Mouse (Mus musculus): Measurements from ENCODE around the gene Hoxc5.

Gene Hoxc5

GRCm38 (mm10) chr15:102967312-102967510 is at the start of gene Hoxc5:
Hoxc5 (plus strand) TSS chr15:102967443.
- no peak for DNase-seq (ENCODE audit: low spot score)

- no peak for DNase-seq (ENCODE audit: low spot score)
Measured at GRCm38 (mm10) chr15:102917972-102918572, 49.2 kb upstream of the Hoxc5 start.

DNA sequence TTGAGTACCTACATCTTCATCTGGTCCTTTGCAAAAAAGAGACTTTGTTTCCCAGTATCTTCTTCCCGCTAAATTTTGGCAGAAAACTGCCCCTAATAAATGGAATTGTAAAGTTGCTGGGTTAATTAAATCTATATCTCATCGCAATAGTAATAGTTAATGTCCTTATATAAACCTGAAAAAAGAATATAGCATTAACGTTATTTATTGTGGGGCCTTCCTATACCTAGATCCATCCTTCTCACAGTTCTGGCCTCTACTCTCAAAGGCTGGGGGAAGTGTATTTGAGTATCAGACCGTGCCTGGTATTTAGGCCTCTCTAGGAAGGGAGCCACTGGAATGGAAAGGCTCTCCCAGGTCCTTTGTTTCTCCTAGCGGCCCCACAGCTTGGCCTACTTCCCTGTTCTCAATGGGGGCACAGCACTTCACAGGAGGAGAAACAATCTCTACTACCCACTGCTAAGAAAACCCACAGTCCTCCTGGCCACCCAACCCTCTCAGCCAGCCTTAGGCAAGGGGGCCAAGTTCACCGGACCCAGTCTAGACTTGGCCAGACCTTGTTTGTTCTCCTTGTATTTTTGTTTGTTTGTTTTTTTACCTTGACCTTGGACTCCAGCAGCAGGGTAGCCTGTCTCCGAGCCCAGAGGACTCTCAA is 48.5 kb upstream of the Hoxc5 start:
- no peak for DNase-seq (ENCODE audit: low spot score)

DNA sequence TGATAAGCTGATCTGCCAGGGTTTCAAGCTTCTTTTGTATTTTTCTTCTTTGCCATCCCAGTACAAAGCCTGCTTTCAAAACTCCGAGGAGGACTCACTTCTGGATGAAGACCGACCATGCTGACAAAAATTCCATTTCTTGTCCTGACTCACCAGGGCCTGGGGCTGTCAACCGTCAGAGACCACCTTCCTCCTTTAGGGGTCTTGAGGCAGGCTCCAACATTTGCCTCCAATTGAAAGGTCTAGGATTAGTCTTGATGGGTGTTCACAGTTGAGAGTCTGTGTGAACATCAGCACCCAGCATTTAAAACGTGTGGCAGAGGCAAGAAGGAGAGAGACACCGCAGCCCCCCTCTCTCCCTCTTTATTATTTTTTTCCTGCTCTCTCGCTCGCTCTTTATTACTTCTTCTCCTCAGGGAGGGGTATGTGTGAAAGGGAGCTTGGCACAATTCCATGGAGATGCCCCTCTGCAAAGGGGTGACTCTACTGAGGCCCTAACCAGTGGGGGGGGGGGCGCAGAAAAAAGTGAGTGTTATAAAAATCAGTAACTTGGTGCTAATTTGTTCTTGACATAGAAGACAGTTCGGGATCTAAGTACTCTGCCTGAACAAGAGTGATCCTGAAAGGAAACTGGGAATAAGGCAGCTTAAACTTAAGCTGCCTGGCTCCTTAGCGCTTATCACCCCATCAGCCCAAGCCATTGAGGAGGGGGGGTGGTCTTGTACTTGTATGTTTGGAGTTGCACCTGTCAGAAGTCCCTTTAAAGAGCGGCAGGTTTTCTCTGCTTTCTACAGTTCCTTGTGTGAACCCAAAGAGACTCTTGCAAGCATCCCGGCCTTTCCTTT is 47.7 kb upstream of the Hoxc5 start:
- DNase-seq (ENCODE audit: low spot score) = no peak

DNA sequence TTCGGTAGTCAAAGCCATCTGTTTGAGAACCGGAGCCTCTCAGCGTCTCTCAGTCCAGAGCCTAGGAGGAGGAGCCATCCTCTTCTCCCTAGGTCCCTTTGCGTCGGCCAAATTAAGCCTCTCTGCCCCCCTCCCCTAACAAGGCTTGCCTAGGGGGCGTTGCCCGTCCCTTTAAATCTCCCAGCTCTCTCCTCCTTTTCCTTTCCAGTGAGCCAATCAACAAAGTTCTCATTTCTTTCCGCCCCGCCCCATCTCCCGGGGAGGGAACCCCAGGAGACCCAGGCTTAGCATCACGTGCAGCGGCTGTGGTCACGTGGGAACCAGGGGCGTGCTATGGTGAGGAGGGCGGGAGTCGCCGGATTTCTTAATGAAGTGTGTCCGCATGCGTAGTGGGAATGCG is 46.6 kb upstream of the Hoxc5 start:
- DNase-seq (ENCODE audit: low spot score) = peak; percentile 51

DNA sequence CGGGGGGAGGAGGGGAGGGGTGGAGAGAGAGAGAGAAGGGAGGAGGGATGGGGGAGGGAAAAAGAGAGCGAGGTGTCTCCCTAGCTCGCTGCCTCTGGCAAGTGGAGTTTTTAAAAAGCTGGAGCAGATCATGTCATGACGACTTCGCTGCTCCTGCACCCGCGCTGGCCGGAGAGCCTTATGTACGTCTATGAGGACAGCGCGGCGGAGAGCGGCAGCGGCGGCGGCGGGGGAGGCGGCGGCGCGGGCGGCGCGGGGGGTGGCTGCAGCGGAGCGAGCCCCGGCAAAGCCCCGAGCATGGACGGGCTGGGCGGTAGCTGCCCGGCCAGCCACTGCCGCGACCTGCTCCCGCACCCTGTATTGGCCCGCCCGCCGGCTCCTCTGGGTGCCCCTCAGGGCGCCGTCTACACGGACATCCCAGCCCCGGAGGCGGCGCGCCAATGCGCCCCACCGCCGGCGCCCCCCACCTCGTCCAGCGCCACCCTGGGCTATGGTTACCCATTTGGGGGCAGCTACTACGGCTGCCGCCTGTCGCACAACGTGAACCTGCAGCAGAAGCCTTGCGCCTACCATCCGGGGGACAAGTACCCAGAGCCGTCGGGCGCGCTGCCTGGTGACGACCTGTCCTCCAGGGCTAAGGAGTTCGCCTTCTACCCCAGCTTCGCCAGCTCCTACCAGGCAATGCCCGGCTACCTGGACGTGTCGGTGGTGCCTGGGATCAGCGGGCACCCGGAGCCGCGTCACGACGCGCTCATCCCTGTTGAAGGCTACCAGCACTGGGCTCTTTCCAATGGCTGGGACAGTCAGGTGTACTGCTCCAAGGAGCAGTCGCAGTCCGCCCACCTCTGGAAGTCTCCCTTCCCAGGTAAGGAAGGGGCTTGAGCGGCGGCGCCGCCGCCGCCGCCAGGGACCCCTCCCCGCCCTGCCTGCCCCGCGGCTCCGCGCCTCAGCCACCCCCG is 45.9 kb upstream of the Hoxc5 start, which contains the start of gene Hoxc13:
Hoxc13 (plus strand) TSS at position 51 of the 959 bp plus-strand sequence.
- DNase-seq (ENCODE audit: low spot score) = no peak

GRCm38 (mm10) chr15:102922012-102922362 is 45.3 kb upstream of the Hoxc5 start:
- DNase-seq (ENCODE audit: low spot score) = peak; percentile 71

DNA sequence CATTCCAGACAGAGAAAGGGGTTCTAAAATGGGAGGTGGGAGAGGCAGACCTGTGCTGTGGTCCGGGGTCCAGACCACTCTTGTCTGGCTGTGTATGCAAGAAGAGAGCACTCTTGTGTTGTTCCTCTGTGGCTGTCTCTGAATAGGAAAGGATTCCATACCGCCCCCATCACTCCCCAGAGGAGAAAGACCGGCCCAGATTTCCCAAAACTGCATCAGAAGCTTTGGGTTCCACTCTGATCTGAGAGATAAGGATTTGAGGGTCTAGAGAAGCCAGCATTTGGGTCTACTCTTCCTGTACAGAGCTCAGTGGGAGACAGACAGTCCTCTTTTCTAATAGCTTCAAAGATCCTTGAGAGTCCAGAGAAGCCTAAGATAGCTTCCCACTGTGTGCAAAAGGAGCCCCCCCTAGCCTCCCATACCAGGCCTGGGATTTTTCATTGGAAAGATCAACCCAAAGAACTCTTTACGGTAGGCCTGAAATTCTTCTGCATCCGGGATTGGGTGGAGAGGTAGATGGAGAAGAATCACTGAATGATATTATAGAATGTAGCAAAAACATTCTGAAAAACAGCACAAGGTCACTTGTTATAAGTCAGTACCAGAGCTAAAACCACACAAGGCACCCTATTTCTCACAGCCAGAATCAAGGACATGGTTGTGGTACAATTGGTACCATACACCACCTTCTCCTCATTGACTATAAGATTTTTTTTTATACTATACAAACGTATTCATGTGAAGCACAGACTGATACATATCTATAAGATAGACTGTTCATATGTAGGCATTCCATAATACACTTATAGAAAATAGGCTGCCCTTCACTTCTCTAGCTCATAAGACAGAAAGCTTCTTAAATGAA is 44.4 kb upstream of the Hoxc5 start:
- DNase-seq (ENCODE audit: low spot score) = no peak

GRCm38 (mm10) chr15:102927032-102927645 is 40.1 kb upstream of the Hoxc5 start:
- no peak for DNase-seq (ENCODE audit: low spot score)

DNA sequence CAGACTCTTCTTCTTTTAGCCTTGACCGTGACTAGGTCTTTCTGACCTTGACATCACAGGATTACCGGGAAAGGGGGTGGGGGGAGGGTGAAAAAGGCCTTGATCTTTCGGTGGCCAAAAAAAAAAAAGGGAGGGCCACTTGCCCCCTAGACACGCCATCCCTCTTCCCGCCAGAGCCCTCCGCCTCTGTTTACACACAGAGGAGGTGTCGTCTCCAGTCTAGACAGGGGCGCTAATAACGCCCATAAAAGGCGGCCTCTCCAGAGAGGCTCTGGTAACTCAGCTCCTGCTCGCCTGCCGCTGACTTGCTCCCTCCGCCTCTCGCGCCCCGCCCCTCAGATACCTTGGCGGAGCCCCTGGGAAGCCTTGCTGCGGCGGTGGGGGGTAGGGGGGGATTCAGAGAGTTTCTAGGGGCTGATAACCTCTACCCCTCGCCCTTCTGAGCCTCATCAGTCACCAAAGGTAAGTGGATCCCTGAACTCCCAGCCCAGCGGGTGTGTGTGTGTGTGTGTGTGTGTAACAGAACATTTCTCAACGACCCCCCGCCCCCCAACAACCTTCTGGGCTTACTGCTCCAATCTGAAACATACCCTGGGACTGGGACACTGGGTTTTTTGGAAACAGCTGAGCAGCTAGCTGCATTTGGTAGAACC is 35.4 kb upstream of the Hoxc5 start:
- no peak for DNase-seq (ENCODE audit: low spot score)

DNA sequence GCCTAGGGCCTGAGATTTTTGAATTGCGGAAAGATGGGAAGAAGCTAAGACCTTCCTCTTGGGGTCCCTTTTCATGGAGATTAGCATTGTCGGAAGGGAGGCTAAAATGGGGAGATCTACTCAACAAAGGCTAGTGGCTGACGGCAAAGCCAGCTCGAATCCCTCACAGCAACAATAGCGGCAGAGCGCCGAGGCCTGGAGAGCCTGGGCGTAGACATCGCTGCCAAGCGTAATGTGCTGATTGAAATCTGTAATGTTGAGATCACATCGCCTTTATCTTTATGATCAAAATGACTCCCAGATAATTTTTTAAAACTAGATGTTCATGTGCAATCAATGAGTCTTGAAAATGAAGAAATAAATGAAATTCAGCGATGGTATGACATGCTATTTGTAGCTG is 32.8 kb upstream of the Hoxc5 start:
- no peak for DNase-seq (ENCODE audit: low spot score)

DNA sequence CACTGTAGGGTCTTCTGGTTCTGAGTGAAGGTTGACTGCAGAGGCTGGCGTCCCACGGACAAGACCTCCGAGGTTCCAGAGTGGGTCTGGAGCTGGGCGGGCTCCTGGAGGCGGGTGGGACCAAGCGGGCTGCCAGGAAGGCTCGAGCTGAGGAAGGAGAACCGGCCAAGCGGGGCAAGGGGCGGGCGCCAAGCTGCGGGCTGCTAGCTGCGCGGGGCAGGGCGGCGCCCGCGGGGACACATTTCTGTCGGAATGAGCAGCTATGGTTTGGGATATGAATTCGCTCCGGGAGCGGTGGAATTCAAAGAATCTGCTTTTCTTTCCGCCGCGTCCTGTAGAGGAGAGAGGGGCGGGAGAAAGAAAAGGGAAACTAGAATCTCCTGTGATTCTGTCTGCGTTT is 32.3 kb upstream of the Hoxc5 start:
- no peak for DNase-seq (ENCODE audit: low spot score)

DNA sequence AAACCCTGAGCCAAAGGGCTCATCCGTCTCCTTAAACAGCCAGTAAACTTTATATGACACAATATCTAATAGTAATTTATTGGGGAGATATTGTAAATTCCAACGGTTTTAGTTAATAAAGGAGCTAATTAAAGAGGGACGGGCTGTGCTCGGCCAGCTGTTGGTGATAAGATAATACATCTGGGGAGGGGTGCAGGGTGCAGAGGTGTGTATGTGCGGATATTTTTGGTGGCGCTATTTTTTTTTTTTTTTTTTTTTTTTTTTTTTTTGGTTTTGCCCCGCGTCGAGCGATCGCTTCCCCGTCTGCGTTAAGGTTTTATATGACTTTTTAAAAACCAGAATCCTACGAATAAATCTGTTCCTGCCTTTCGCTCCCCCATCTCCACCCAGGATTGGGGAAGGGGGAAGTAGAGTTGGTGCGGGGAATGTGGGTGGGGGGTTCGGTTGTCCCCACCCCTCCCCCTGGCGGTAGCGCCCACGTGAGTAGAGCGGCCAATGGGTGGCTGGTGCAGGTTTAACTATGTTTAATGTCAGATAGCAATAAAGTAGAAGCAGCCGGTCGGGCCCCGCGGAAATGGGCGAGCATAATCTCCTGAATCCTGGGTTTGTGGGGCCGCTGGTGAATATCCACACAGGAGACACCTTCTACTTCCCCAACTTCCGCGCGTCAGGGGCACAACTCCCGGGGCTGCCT is 30.8 kb upstream of the Hoxc5 start, which contains the start of gene Hoxc12:
Hoxc12 (plus strand) TSS at position 479 of the 694 bp plus-strand sequence.
- DNase-seq (ENCODE audit: low spot score) = no peak

DNA sequence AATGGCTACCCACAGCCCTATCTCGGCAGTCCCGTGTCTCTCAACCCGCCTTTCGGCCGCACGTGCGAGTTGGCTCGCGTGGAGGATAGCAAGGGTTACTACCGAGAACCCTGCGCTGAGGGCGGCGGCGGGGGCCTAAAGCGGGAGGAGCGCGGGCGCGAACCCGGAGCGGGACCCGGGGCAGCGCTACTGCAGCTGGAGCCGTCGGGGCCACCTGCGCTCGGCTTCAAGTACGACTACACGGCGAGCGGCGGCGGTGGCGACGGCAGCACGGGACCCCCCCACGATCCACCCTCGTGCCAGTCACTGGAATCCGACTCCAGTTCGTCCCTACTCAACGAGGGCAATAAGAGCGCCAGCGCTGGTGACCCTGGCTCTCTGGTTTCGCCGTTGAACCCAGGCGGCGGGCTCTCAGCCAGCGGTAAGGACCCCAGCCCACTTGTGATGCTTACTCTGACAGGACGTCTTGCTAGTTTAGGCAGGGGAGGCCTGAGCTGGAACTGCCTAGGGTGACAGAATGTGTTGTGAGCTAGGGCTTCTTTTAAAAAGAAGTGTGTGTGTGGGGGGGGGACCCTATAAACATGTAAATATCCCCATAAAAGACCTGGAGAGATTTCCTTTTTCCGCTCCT is 30.1 kb upstream of the Hoxc5 start:
- no peak for DNase-seq (ENCODE audit: low spot score)

DNA sequence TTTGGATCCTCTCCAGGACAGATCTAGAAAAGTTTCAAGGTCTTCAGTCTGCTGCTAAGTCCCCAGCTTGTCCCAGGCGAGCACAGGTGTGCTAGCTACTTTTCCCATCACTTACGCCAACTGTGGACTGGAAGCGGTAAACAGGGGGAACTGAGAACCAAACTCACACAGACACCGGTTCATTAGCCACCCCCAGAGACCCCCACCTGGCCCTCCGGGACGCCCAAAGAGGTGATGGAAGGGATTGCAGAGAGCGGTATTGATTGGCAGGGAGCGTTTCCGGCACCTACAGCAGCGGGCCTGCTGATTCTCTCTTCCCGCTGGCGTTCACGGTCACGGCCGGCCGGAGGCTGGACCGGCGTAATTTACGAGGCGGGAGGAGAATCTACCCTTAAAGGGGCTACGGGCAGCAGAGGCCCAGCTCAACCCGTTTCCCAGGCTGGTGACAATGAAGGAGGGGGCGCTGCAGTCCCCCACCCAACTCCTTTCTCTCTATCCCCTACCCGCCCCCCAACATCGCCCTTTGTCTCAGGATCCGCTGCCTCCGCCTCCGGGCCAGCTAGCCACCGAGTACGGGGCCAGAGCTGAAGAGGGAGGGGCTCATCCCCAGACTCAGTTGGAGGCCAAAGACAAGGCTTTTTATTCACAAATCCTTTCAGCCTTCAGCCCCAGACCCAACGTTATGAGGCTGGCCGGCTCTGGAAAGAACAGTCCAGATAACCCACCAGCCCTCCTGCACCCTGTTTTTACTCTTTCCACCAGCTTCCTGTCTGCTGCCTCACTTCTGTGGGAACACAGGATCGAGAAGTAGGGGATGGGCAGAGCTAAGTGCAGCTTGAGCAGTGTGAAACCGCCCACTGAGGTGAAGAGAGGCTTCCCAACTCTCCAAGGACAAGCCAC is 27.7 kb upstream of the Hoxc5 start:
- DNase-seq (ENCODE audit: low spot score) = no peak

DNA sequence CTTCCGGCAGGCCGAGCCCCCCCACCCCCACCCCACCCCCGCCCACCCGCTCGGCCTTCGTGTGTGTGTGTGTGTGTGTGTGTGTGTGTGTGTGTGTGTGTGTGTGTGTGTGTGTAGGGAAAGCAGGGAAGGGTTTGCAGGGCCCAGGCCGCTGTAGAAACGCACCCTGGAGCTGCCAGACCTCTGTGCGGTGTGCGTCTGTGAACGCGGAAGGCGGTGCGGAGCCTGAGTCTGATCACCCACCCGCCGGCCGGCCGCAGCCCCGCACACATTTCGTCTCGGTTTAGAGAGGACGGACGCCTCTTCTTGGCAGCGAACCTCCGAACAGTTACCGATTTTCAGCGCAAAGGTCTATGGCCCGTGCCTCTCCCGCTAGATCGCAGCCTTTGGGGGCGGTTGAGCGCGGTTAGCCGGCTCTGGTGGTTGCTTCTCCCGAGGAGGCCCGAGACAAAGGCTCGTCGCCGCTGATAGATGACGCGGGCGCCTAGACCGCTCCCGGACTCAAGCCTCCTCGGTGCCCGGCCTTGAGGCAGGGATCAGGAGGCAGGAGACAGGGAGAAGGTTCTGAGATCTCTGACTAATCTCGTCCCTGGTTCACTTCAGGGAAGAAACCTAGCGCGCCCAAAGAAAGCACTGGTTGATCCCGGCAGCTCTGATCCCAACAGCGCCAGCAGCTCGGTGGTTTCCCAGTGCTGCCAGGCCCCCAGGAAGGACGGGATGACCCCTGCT is 24.3 kb upstream of the Hoxc5 start:
- no peak for DNase-seq (ENCODE audit: low spot score)

DNA sequence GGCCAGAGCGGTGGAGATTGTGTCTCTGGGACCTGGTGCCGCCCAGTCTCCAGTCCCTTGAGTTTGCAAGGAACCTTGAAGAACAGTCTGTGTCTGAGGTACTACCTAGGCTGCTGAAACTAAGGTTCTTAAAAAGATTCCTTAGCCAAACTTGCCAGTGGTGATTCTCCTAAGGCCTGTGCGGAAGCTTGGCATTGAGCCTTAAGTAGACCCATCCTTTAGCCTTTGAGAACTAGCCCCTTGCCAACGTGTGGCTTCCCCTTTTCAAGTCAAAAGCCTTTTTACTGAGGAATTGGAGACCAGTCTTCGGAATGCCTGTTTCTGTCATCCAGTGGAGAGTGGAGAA is 23.8 kb upstream of the Hoxc5 start:
- DNase-seq (ENCODE audit: low spot score) = no peak
